Mouse (Mus musculus) midbrain, postnatal 0 days (tissue): ENCODE data around the gene Rbm44. TPM values are rescaled to one million over a fixed set of nuclear protein-coding genes. Genes with fewer than 3 reads are reported as not detected.

ENCODE experiments used
- ATAC-seq: fragments of 200-750 bp; cut with Nextera tagmentation; 2 replicates; pipeline ENCODE4 v1.8.0; 2017; ENCODE audit warnings: moderate number of reproducible peaks, mild to moderate bottlenecking, moderate TSS enrichment, moderate library complexity; ENCODE audit not compliant: low FRiP score
- DNase-seq: peaks from one replicate; pipeline ENCODE4 v3.0.0-alpha.2; 2015; ENCODE audit warnings: low spot score
- H3K27ac ChIP-seq: fragments of 300-500 bp; sonication (generic); 2 replicates; pipeline ENCODE4 v1.5.1; 2014; ENCODE audit warnings: low read depth, mild to moderate bottlenecking, low read length, mixed read lengths
- H3K27me3 ChIP-seq: fragments of 300-500 bp; sonication (generic); 2 replicates; pipeline ENCODE4 v1.6.1; 2014; ENCODE audit warnings: low read length, control low read depth, mixed read lengths; ENCODE audit not compliant: insufficient read depth
- H3K36me3 ChIP-seq: fragments of 300-500 bp; sonication (generic); 2 replicates; pipeline ENCODE4 v1.6.1; 2014; ENCODE audit warnings: low read length, control low read depth, mixed read lengths; ENCODE audit not compliant: insufficient read depth
- H3K4me1 ChIP-seq: fragments of 300-500 bp; sonication (generic); 2 replicates; pipeline ENCODE4 v1.6.1; 2014; ENCODE audit warnings: mild to moderate bottlenecking, control low read depth, antibody characterized with exemption, low read length, mixed read lengths; ENCODE audit not compliant: insufficient read depth
- H3K4me2 ChIP-seq: fragments of 300-500 bp; sonication (generic); 2 replicates; pipeline ENCODE4 v1.6.1; 2014; ENCODE audit warnings: low read depth, mild to moderate bottlenecking, low read length, mixed read lengths; ENCODE audit not compliant: poor library complexity, severe bottlenecking
- H3K4me3 ChIP-seq: fragments of 300-500 bp; sonication (generic); 2 replicates; pipeline ENCODE4 v1.5.1; 2014; ENCODE audit warnings: low read depth, mild to moderate bottlenecking, low read length, moderate library complexity
- H3K9ac ChIP-seq: fragments of 300-500 bp; sonication (generic); replicated peaks from 2 replicates; pipeline ENCODE4 v1.6.1; 2014; ENCODE audit warnings: mild to moderate bottlenecking, low read length, moderate library complexity, mixed read lengths; ENCODE audit not compliant: poor library complexity, severe bottlenecking
- H3K9me3 ChIP-seq: fragments of 300-500 bp; sonication (generic); 2 replicates; pipeline ENCODE4 v1.6.1; 2016; ENCODE audit warnings: low read length, control low read depth
- CTCF ChIP-seq: IDR thresholded peaks from 2 replicates; pipeline ENCODE4 v1.5.1; 2016; ENCODE audit warnings: antibody characterized with exemption, mild to moderate bottlenecking
- WGBS: fragments of 180-500 bp; shearing (Covaris S2); extraction: QIAGEN DNeasy Blood & Tissue Kit; methylation state at CpG from one replicate; pipeline ENCODE4 v1.1.7; 2014; 5-methylcytosine and 5-hydroxymethylcytosine counted together
- polyA plus RNA-seq: library from polyadenylated mRNA; unstranded; fragments of >200 nt; fragmentation: Nextera tagmentation; extraction: Ambion mirVana; gene quantifications from 2 replicates; pipeline ENCODE4 v1.2.1, GENCODE M21; 2015
- total RNA-seq: library from RNA; depleted of rRNA; stranded (reverse); fragments of >200 nt; gene quantifications from 2 replicates; pipeline ENCODE4 v1.2.3, GENCODE M21; 2014

Rbm44 gene
- total and polyA plus RNA-seq, 2 experiments from 2014 or later, result 0.11 TPM; not detected in 1

- H3K36me3 ChIP-seq, result no peaks in the 10 kb centered on the region
- H3K27me3 ChIP-seq, result no peaks in the 10 kb centered on the region
- no peak for TF ChIP-seq CTCF
- H3K27ac ChIP-seq, result no peak overlapping the region
- H3K9me3 ChIP-seq, result no peaks in the 10 kb centered on the region
- 67% methylated on average over 8 of the region's 8 CpGs for WGBS
- no peak overlapping the region for H3K4me2 ChIP-seq
- peak; percentile 24 for DNase-seq
- no peaks in the 10 kb centered on the region for H3K4me1 ChIP-seq
- H3K4me3 ChIP-seq, result no peak overlapping the region
- ATAC-seq, result no peak
- no peak overlapping the region for H3K9ac ChIP-seq
Measured at GRCm38 (mm10) chr1:91206336-91206735, 61.4 kb downstream of the Rbm44 start.

GRCm38 (mm10) chr1:91206873-91207272 lies 62.0 kb downstream of the Rbm44 start:
- H3K4me2 ChIP-seq, result no peak overlapping the region
- no peaks in the 10 kb centered on the region for H3K9me3 ChIP-seq
- no peak overlapping the region for H3K27ac ChIP-seq
- H3K27me3 ChIP-seq, result no peaks in the 10 kb centered on the region
- DNase-seq, result no peak
- no peaks in the 10 kb centered on the region for H3K36me3 ChIP-seq
- no peak overlapping the region for H3K4me3 ChIP-seq
- no peak for ATAC-seq
- no peak for TF ChIP-seq CTCF
- no peak overlapping the region for H3K9ac ChIP-seq
- no peaks in the 10 kb centered on the region for H3K4me1 ChIP-seq
- 68% methylated on average over 5 of the region's 5 CpGs for WGBS

- no peaks in the 10 kb centered on the region for H3K9me3 ChIP-seq
- no peak for DNase-seq
- ATAC-seq, result no peak
- H3K27ac ChIP-seq, result no peak overlapping the region
- H3K4me1 ChIP-seq, result no peaks in the 10 kb centered on the region
- H3K36me3 ChIP-seq, result no peaks in the 10 kb centered on the region
- TF ChIP-seq CTCF, result no peak
- 73% methylated on average over 3 of the region's 3 CpGs for WGBS
- no peaks in the 10 kb centered on the region for H3K27me3 ChIP-seq
- no peak overlapping the region for H3K9ac ChIP-seq
- no peak overlapping the region for H3K4me2 ChIP-seq
- no peak overlapping the region for H3K4me3 ChIP-seq
Measured at GRCm38 (mm10) chr1:91207334-91208074, 62.6 kb downstream of the Rbm44 start.

- no peak overlapping the region for H3K4me2 ChIP-seq
- no peak overlapping the region for H3K9ac ChIP-seq
- peak overlapping the region; percentile 70 for H3K27ac ChIP-seq
- H3K36me3 ChIP-seq, result no peaks in the 10 kb centered on the region
- H3K4me1 ChIP-seq, result no peaks in the 10 kb centered on the region
- H3K9me3 ChIP-seq, result no peaks in the 10 kb centered on the region
- ATAC-seq (peak; percentile 84), DNase-seq (peak; percentile 91)
- no peaks in the 10 kb centered on the region for H3K27me3 ChIP-seq
- WGBS, result 70% methylated on average over 6 of the region's 6 CpGs
- no peak overlapping the region for H3K4me3 ChIP-seq
- no peak for TF ChIP-seq CTCF
Measured at GRCm38 (mm10) chr1:91209343-91209742, 64.5 kb downstream of the Rbm44 start.

GRCm38 (mm10) chr1:91209785-91210184 lies 64.9 kb downstream of the Rbm44 start:
- Histone ChIP-seq H3K9me3 (no peaks in the 10 kb centered on the region), H3K27me3 (no peaks in the 10 kb centered on the region), H3K4me2 (no peak overlapping the region), H3K36me3 (no peaks in the 10 kb centered on the region), H3K9ac (no peak overlapping the region), H3K4me1 (no peaks in the 10 kb centered on the region), H3K4me3 (no peak overlapping the region), H3K27ac (peak overlapping the region; percentile 70)
- peak; percentile 85 for ATAC-seq
- peak; percentile 91 for DNase-seq
- no peak for TF ChIP-seq CTCF
- 71% methylated on average over 6 of the region's 6 CpGs for WGBS

- DNase-seq, result peak; percentile 88
- Histone ChIP-seq H3K4me3 (no peak overlapping the region), H3K27ac (peak overlapping the region; percentile 70), H3K9me3 (no peaks in the 10 kb centered on the region), H3K4me2 (no peak overlapping the region), H3K36me3 (no peaks in the 10 kb centered on the region), H3K27me3 (no peaks in the 10 kb centered on the region), H3K4me1 (no peaks in the 10 kb centered on the region), H3K9ac (no peak overlapping the region)
- peak; percentile 24; the same call in 1 of the 2 replicates for ATAC-seq
- peak; percentile 81 for TF ChIP-seq CTCF
- WGBS, result 93% methylated on average over 1 of the region's 1 CpGs
Measured at GRCm38 (mm10) chr1:91211099-91211498, 66.2 kb downstream of the Rbm44 start.
